Mouse (Mus musculus) liver, adult 2 months (tissue): ENCODE measurements at regions not wholly inside any gene's neighbourhood (a gene's known extent, or its start where the extent isn't known, plus 50 kb on each side); places are given as distances from the start of the nearest gene placed in this dataset.
"Not testable (repeated sequence)": the region's sequence is repeated elsewhere in the genome, so short reads cannot be mapped to it uniquely, and the experiment has no call there.

ENCODE experiments used
- CTCF ChIP-seq: fragments of 200-500 bp; IDR thresholded peaks from 2 replicates; pipeline ENCODE4 v1.5.1; 2011; ENCODE audit warnings: low read depth, low read length, control low read depth
- POLR2A ChIP-seq: fragments of 200-500 bp; IDR thresholded peaks from 2 replicates; pipeline ENCODE4 v1.6.1; 2011; ENCODE audit warnings: low read length, control low read depth; ENCODE audit not compliant: insufficient read depth; ENCODE audit errors: extremely low read depth

- not testable (repeated sequence) for TF ChIP-seq CTCF, POLR2A
These were observed 193.5 kb upstream of the Cts3 start for GRCm38 (mm10) chr13:61763457-61763856.
